Mouse (Mus musculus) embryonic facial prominence, embryonic 10.5 days (tissue): ENCODE measurements around the gene Usp34. TPM values are rescaled to one million over a fixed set of nuclear protein-coding genes. Genes with fewer than 3 reads are reported as not detected.
"Not testable (repeated sequence)": the region's sequence is repeated elsewhere in the genome, so short reads cannot be mapped to it uniquely, and the experiment has no call there.

Experiments used
- DNase-seq: peaks from one replicate; pipeline ENCODE4 v3.0.0-alpha.2; 2017; ENCODE audit warnings: low spot score
- H3K27ac ChIP-seq: fragments of 300-500 bp; sonication (generic); replicated peaks from 2 replicates; pipeline ENCODE4 v1.5.1; 2016; ENCODE audit warnings: mild to moderate bottlenecking
- H3K27me3 ChIP-seq: fragments of 300-500 bp; sonication (generic); replicated peaks from 2 replicates; pipeline ENCODE4 v1.6.1; 2016; ENCODE audit warnings: low read depth, mild to moderate bottlenecking; ENCODE audit not compliant: poor library complexity, severe bottlenecking
- H3K36me3 ChIP-seq: fragments of 300-500 bp; sonication (generic); replicated peaks from 2 replicates; pipeline ENCODE4 v1.6.1; 2016; ENCODE audit warnings: mild to moderate bottlenecking, moderate library complexity
- H3K4me1 ChIP-seq: fragments of 300-500 bp; sonication (generic); 2 replicates; pipeline ENCODE4 v1.6.1; 2016
- H3K4me3 ChIP-seq: fragments of 300-500 bp; sonication (generic); 2 replicates; pipeline ENCODE4 v1.5.1; 2016; ENCODE audit warnings: mild to moderate bottlenecking, moderate library complexity
- H3K9me3 ChIP-seq: fragments of 300-500 bp; sonication (generic); 2 replicates; pipeline ENCODE4 v1.6.1; 2016; ENCODE audit warnings: mild to moderate bottlenecking
- WGBS: fragments of 180-500 bp; shearing (Covaris S2); methylation state at CpG from one replicate; pipeline ENCODE4 v1.1.7; 2016; 5-methylcytosine and 5-hydroxymethylcytosine counted together
- polyA plus RNA-seq: library from polyadenylated mRNA; unstranded; fragments of >200 nt; fragmentation: Nextera tagmentation; extraction: Ambion mirVana; gene quantifications from 2 replicates; pipeline ENCODE4 v1.2.1, GENCODE M21; 2016

Usp34 gene
- polyA plus RNA-seq, 1 experiment from 2014 or later: 26.6 TPM

GRCm38 (mm10) chr11:23489955-23490354 lies 183.3 kb downstream of the Usp34 start:
- H3K4me3 ChIP-seq: no peak overlapping the region
- H3K27ac ChIP-seq: no peak overlapping the region
- DNase-seq: no peak
- no peaks in the 10 kb centered on the region for H3K9me3 ChIP-seq
- 93% methylated on average over 1 of the region's 1 CpGs for WGBS
- peaks cover 95% of the 10 kb centered on the region for H3K36me3 ChIP-seq
- H3K27me3 ChIP-seq: no peaks in the 10 kb centered on the region
- no peaks in the 10 kb centered on the region for H3K4me1 ChIP-seq

- peaks cover 18% of the 10 kb centered on the region for H3K4me1 ChIP-seq
- no peak overlapping the region for H3K27ac ChIP-seq
- H3K36me3 ChIP-seq: peaks cover 93% of the 10 kb centered on the region
- H3K27me3 ChIP-seq: no peaks in the 10 kb centered on the region
- H3K4me3 ChIP-seq: no peak overlapping the region
- no peak for DNase-seq
- WGBS: 90% methylated on average over 4 of the region's 4 CpGs
- no peaks in the 10 kb centered on the region for H3K9me3 ChIP-seq
These were observed 185.5 kb downstream of the Usp34 start for GRCm38 (mm10) chr11:23492048-23492790.

GRCm38 (mm10) chr11:23495231-23495630 lies 188.5 kb downstream of the Usp34 start:
- H3K27ac ChIP-seq: no peak overlapping the region
- no peaks in the 10 kb centered on the region for H3K9me3 ChIP-seq
- peaks cover 63% of the 10 kb centered on the region for H3K36me3 ChIP-seq
- H3K27me3 ChIP-seq: no peaks in the 10 kb centered on the region
- 0 out of 2 replicates have a peak overlapping the region, but pooled peaks have one; percentile 19 for H3K4me3 ChIP-seq
- no peak for DNase-seq
- WGBS: 93% methylated on average over 6 of the region's 6 CpGs
- peaks cover 35% of the 10 kb centered on the region for H3K4me1 ChIP-seq

GRCm38 (mm10) chr11:23496661-23497060 lies 190.0 kb downstream of the Usp34 start:
- peak overlapping the region; percentile 99 for H3K27ac ChIP-seq
- H3K36me3 ChIP-seq: peaks cover 48% of the 10 kb centered on the region
- H3K4me1 ChIP-seq: peaks cover 35% of the 10 kb centered on the region
- peak overlapping the region; percentile 87 for H3K4me3 ChIP-seq
- H3K27me3 ChIP-seq: no peaks in the 10 kb centered on the region
- H3K9me3 ChIP-seq: no peaks in the 10 kb centered on the region
- no peak for DNase-seq
- 60% methylated on average over 6 of the region's 6 CpGs for WGBS

GRCm38 (mm10) chr11:23497335-23497717 lies 190.6 kb downstream of the Usp34 start:
- H3K4me3 ChIP-seq: peak overlapping the region; percentile 87
- peak; percentile 83 for DNase-seq
- H3K9me3 ChIP-seq: no peaks in the 10 kb centered on the region
- H3K27ac ChIP-seq: peak overlapping the region; percentile 99
- WGBS: under 1% methylated on average over 22 of the region's 22 CpGs
- no peaks in the 10 kb centered on the region for H3K27me3 ChIP-seq
- peaks cover 35% of the 10 kb centered on the region for H3K4me1 ChIP-seq
- H3K36me3 ChIP-seq: peaks cover 42% of the 10 kb centered on the region

GRCm38 (mm10) chr11:23497718-23498509 lies 191.2 kb downstream of the Usp34 start, which contains the start of gene Ahsa2:
Gene Ahsa2 (minus strand): TSS chr11:23498030.
- Histone ChIP-seq H3K27ac (peak within 1 kb of the TSS; percentile 99), H3K27me3 (no peaks in the 10 kb centered on the region), H3K36me3 (peaks cover 36% of the 10 kb centered on the region), H3K4me1 (peaks cover 35% of the 10 kb centered on the region), H3K9me3 (no peaks in the 10 kb centered on the region), H3K4me3 (peak within 1 kb of the TSS; percentile 87)
- peak; percentile 100 for DNase-seq
- under 1% methylated on average over 62 of the region's 66 CpGs for WGBS

- 68% methylated on average over 5 of the region's 5 CpGs for WGBS
- Histone ChIP-seq H3K36me3 (peaks cover 29% of the 10 kb centered on the region), H3K4me3 (peak overlapping the region; percentile 87), H3K4me1 (peaks cover 35% of the 10 kb centered on the region), H3K9me3 (no peaks in the 10 kb centered on the region), H3K27me3 (no peaks in the 10 kb centered on the region), H3K27ac (peak overlapping the region; percentile 99)
- peak; percentile 17 for DNase-seq
These were observed 191.9 kb downstream of the Usp34 start for GRCm38 (mm10) chr11:23498609-23499008.

- not testable (repeated sequence) for H3K4me3 ChIP-seq, H3K27me3 ChIP-seq, H3K9me3 ChIP-seq, H3K27ac ChIP-seq, H3K4me1 ChIP-seq, DNase-seq, H3K36me3 ChIP-seq
- WGBS: 72% methylated on average over 5 of the region's 5 CpGs
These were observed 198.1 kb downstream of the Usp34 start for GRCm38 (mm10) chr11:23504801-23505200.

- H3K9me3 ChIP-seq, H3K27ac ChIP-seq, H3K27me3 ChIP-seq, DNase-seq, H3K4me3 ChIP-seq, H3K36me3 ChIP-seq, H3K4me1 ChIP-seq: not testable (repeated sequence)
- 72% methylated on average over 4 of the region's 4 CpGs for WGBS
These were observed 208.1 kb downstream of the Usp34 start for GRCm38 (mm10) chr11:23514785-23515184.

- Histone ChIP-seq H3K27me3 (no peaks in the 10 kb centered on the region), H3K4me1 (no peaks in the 10 kb centered on the region), H3K27ac (no peak overlapping the region), H3K36me3 (no peaks in the 10 kb centered on the region), H3K9me3 (no peaks in the 10 kb centered on the region), H3K4me3 (no peak overlapping the region)
- WGBS: 85% methylated on average over 2 of the region's 2 CpGs
- no peak for DNase-seq
These were observed 208.6 kb downstream of the Usp34 start for GRCm38 (mm10) chr11:23515315-23515714.

GRCm38 (mm10) chr11:23518981-23519380 lies 212.3 kb downstream of the Usp34 start:
- Histone ChIP-seq H3K36me3 (no peaks in the 10 kb centered on the region), H3K4me1 (peaks cover 6% of the 10 kb centered on the region; the same call in 1 of the 2 replicates), H3K4me3 (no peak overlapping the region), H3K9me3 (no peaks in the 10 kb centered on the region), H3K27ac (no peak overlapping the region), H3K27me3 (no peaks in the 10 kb centered on the region)
- 73% methylated on average over 3 of the region's 3 CpGs for WGBS
- no peak for DNase-seq

- no peak within 1 kb of the TSS for H3K4me3 ChIP-seq
- H3K36me3 ChIP-seq: no peaks in the 10 kb centered on the region
- no peak for DNase-seq
- WGBS: 34% methylated on average over 5 of the region's 5 CpGs
- no peaks in the 10 kb centered on the region for H3K9me3 ChIP-seq
- no peak within 1 kb of the TSS for H3K27ac ChIP-seq
- peaks cover 6% of the 10 kb centered on the region; the same call in 1 of the 2 replicates for H3K4me1 ChIP-seq
- no peaks in the 10 kb centered on the region for H3K27me3 ChIP-seq
These were observed 213.9 kb downstream of the Usp34 start, which contains the start of gene 1700093K21Rik for GRCm38 (mm10) chr11:23520473-23521205. Gene 1700093K21Rik (minus strand): TSS chr11:23521155.
